Mouse (Mus musculus) neural tube, embryonic 14.5 days (tissue): ENCODE measurements at regions not wholly inside any gene's neighbourhood (a gene's known extent, or its start where the extent isn't known, plus 50 kb on each side); places are given as distances from the start of the nearest gene placed in this dataset.

ENCODE experiments used
- ATAC-seq: fragments of 200-750 bp; cut with Nextera tagmentation; 2 replicates; pipeline ENCODE4 v1.8.0; 2017; ENCODE audit warnings: low read depth, mild to moderate bottlenecking, moderate TSS enrichment, moderate library complexity
- H3K27ac ChIP-seq: fragments of 300-500 bp; sonication (generic); 2 replicates; pipeline ENCODE4 v1.5.1; 2014; ENCODE audit warnings: low read depth, mild to moderate bottlenecking, control low read depth, low read length, moderate library complexity, mixed read lengths
- H3K27me3 ChIP-seq: fragments of 300-500 bp; sonication (generic); 2 replicates; pipeline ENCODE4 v1.6.1; 2014; ENCODE audit warnings: low read length; ENCODE audit not compliant: control insufficient read depth, insufficient read depth
- H3K36me3 ChIP-seq: fragments of 300-500 bp; sonication (generic); 2 replicates; pipeline ENCODE4 v1.6.1; 2014; ENCODE audit warnings: low read length, mixed read lengths; ENCODE audit not compliant: control insufficient read depth, insufficient read depth
- H3K4me1 ChIP-seq: fragments of 300-500 bp; sonication (generic); 2 replicates; pipeline ENCODE4 v1.6.1; 2014; ENCODE audit warnings: low read length; ENCODE audit not compliant: control insufficient read depth, insufficient read depth
- H3K4me2 ChIP-seq: fragments of 300-500 bp; sonication (generic); 2 replicates; pipeline ENCODE4 v1.6.1; 2014; ENCODE audit warnings: mild to moderate bottlenecking, low read depth, low read length, control low read depth
- H3K4me3 ChIP-seq: fragments of 300-500 bp; sonication (generic); 2 replicates; pipeline ENCODE4 v1.5.1; 2014; ENCODE audit warnings: low read depth, low read length, control low read depth, mixed read lengths
- H3K9ac ChIP-seq: fragments of 300-500 bp; sonication (generic); replicated peaks from 2 replicates; pipeline ENCODE4 v1.6.1; 2014; ENCODE audit warnings: low read depth, mild to moderate bottlenecking, control low read depth, low read length, mixed read lengths
- H3K9me3 ChIP-seq: fragments of 300-500 bp; sonication (generic); 2 replicates; pipeline ENCODE4 v1.6.1; 2016; ENCODE audit warnings: low read length; ENCODE audit not compliant: control insufficient read depth
- WGBS: fragments of 180-500 bp; shearing (Covaris S2); extraction: QIAGEN DNeasy Blood & Tissue Kit; methylation state at CpG from one replicate; pipeline ENCODE4 v1.1.7; 2014; 5-methylcytosine and 5-hydroxymethylcytosine counted together

- H3K27me3 ChIP-seq: no peaks in the 10 kb centered on the region
- no peaks in the 10 kb centered on the region for H3K9me3 ChIP-seq
- 55% methylated on average over 2 of the region's 2 CpGs for WGBS
- no peaks in the 10 kb centered on the region for H3K4me1 ChIP-seq
- no peak overlapping the region for H3K27ac ChIP-seq
- H3K9ac ChIP-seq: no peak overlapping the region
- H3K4me3 ChIP-seq: no peak overlapping the region
- no peaks in the 10 kb centered on the region for H3K36me3 ChIP-seq
- no peak for ATAC-seq
- no peak overlapping the region for H3K4me2 ChIP-seq
These were observed 169.7 kb downstream of the Gja1 start for GRCm38 (mm10) chr10:56546824-56547223.

GRCm38 (mm10) chr10:56547825-56548224, 170.7 kb downstream of the Gja1 start:
- no peak for ATAC-seq
- H3K4me1 ChIP-seq: no peaks in the 10 kb centered on the region
- H3K27ac ChIP-seq: no peak overlapping the region
- 85% methylated on average over 3 of the region's 4 CpGs for WGBS
- no peak overlapping the region for H3K9ac ChIP-seq
- H3K36me3 ChIP-seq: no peaks in the 10 kb centered on the region
- H3K9me3 ChIP-seq: no peaks in the 10 kb centered on the region
- no peak overlapping the region for H3K4me2 ChIP-seq
- H3K27me3 ChIP-seq: no peaks in the 10 kb centered on the region
- H3K4me3 ChIP-seq: no peak overlapping the region

GRCm38 (mm10) chr10:56566836-56567442, 189.8 kb downstream of the Gja1 start:
- no peaks in the 10 kb centered on the region for H3K9me3 ChIP-seq
- H3K4me3 ChIP-seq: no peak overlapping the region

GRCm38 (mm10) chr10:56582065-56582464, 204.9 kb downstream of the Gja1 start:
- no peaks in the 10 kb centered on the region for H3K9me3 ChIP-seq
- 61% methylated on average over 6 of the region's 6 CpGs for WGBS
- no peaks in the 10 kb centered on the region for H3K36me3 ChIP-seq
- peak; percentile 61 for ATAC-seq
- H3K27ac ChIP-seq: no peak overlapping the region
- H3K4me2 ChIP-seq: no peak overlapping the region
- no peaks in the 10 kb centered on the region for H3K27me3 ChIP-seq
- H3K4me1 ChIP-seq: no peaks in the 10 kb centered on the region
- no peak overlapping the region for H3K9ac ChIP-seq
- no peak overlapping the region for H3K4me3 ChIP-seq

More at GRCm38 (mm10) chr10:56566836-56567442, 189.8 kb downstream of the Gja1 start:
- Histone ChIP-seq H3K27ac (no peak overlapping the region), H3K4me2 (no peak overlapping the region), H3K4me1 (no peaks in the 10 kb centered on the region), H3K9ac (no peak overlapping the region), H3K27me3 (no peaks in the 10 kb centered on the region), H3K36me3 (no peaks in the 10 kb centered on the region)
- no peak for ATAC-seq
- 94% methylated on average over 12 of the region's 12 CpGs for WGBS

GRCm38 (mm10) chr10:56587205-56587604, 210.1 kb downstream of the Gja1 start:
- WGBS: 60% methylated on average over 2 of the region's 2 CpGs
- ATAC-seq: 0 out of 2 replicates have a peak, but pooled peaks have one; percentile 60
- Histone ChIP-seq H3K4me2 (no peak overlapping the region), H3K9ac (no peak overlapping the region), H3K27ac (no peak overlapping the region), H3K9me3 (no peaks in the 10 kb centered on the region), H3K4me1 (no peaks in the 10 kb centered on the region), H3K27me3 (no peaks in the 10 kb centered on the region), H3K36me3 (no peaks in the 10 kb centered on the region), H3K4me3 (no peak overlapping the region)

- 65% methylated on average over 5 of the region's 5 CpGs for WGBS
- Histone ChIP-seq H3K27ac (no peak overlapping the region), H3K27me3 (no peaks in the 10 kb centered on the region), H3K9me3 (no peaks in the 10 kb centered on the region), H3K4me3 (no peak overlapping the region), H3K4me2 (no peak overlapping the region), H3K36me3 (no peaks in the 10 kb centered on the region), H3K4me1 (no peaks in the 10 kb centered on the region), H3K9ac (no peak overlapping the region)
- ATAC-seq: no peak
These were observed 220.3 kb downstream of the Gja1 start for GRCm38 (mm10) chr10:56597382-56597781.

GRCm38 (mm10) chr10:56598191-56598590, 221.1 kb downstream of the Gja1 start:
- Histone ChIP-seq H3K4me1 (no peaks in the 10 kb centered on the region), H3K9ac (no peak overlapping the region), H3K4me2 (no peak overlapping the region), H3K36me3 (no peaks in the 10 kb centered on the region), H3K4me3 (no peak overlapping the region), H3K9me3 (no peaks in the 10 kb centered on the region), H3K27me3 (no peaks in the 10 kb centered on the region), H3K27ac (no peak overlapping the region)
- ATAC-seq: no peak
- 78% methylated on average over 3 of the region's 3 CpGs for WGBS

GRCm38 (mm10) chr10:56599923-56600322, 222.8 kb downstream of the Gja1 start:
- H3K27ac ChIP-seq: no peak overlapping the region
- H3K36me3 ChIP-seq: no peaks in the 10 kb centered on the region
- H3K27me3 ChIP-seq: no peaks in the 10 kb centered on the region
- H3K4me3 ChIP-seq: no peak overlapping the region
- no peaks in the 10 kb centered on the region for H3K4me1 ChIP-seq
- no peak for ATAC-seq
- H3K4me2 ChIP-seq: no peak overlapping the region
- no peaks in the 10 kb centered on the region for H3K9me3 ChIP-seq
- 47% methylated on average over 4 of the region's 4 CpGs for WGBS
- H3K9ac ChIP-seq: no peak overlapping the region

- Histone ChIP-seq H3K4me1 (no peaks in the 10 kb centered on the region), H3K4me2 (no peak overlapping the region), H3K36me3 (no peaks in the 10 kb centered on the region), H3K4me3 (no peak overlapping the region), H3K9ac (no peak overlapping the region), H3K27me3 (no peaks in the 10 kb centered on the region), H3K27ac (no peak overlapping the region), H3K9me3 (no peaks in the 10 kb centered on the region)
- ATAC-seq: no peak
- 84% methylated on average over 8 of the region's 8 CpGs for WGBS
These were observed 234.6 kb downstream of the Gja1 start for GRCm38 (mm10) chr10:56611564-56612288.
